ENCODE assay signal across 23 mouse cellular contexts in the genomic region with DNA sequence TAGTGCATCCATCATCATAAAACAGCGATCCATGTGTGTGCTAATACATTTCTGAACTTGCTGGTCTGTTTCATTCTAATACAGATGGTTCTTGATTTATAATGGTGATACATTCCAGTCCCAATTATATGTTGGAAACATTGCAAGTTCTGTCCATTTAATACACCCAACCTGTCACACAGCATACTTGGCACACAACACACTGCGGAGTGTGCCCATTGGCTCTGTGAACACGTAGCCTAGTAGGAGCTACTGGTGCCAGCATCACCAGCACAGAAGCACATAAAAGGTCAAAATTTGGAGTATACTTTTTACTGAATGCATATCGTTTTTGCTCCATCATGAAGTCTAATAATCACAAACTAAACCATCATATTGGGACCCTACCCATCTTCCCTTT. TPM values are rescaled to one million over a fixed set of nuclear protein-coding genes. Genes with fewer than 3 reads are reported as not detected.
DNase-seq lines count a peak whose midpoint lies in the region; TF ChIP-seq lines count a peak whose summit lies in the region.
"Had no signal": no experiment of that assay in that cellular context is flagged by ENCODE, and none has a peak within 500 bp of the region (broad histone marks: within the 10 kb centered on the region; RNA-seq: fewer than 3 reads in every experiment).

No protein-coding gene starts in this region.

- H3K36me3 ChIP-seq in hindbrain, embryonic 10.5 days, result no peaks in the 10 kb centered on the region
- H3K36me3 ChIP-seq: G1E had no signal

- no peak overlapping the region for H3K27ac ChIP-seq in hindbrain, embryonic 10.5 days

- H3K9me3 ChIP-seq in hindbrain, embryonic 10.5 days, result no peaks in the 10 kb centered on the region
- H3K9me3 ChIP-seq: G1E had no signal

- TF ChIP-seq POLR2A in brain, embryonic 14.5 days (IDR thresholded peaks at IDR 0.05; ENCODE audit: borderline replicate concordance, extremely low read depth, insufficient read depth, insufficient read length, poor library complexity, severe bottlenecking), result no peak

- no peak overlapping the region for H3K4me3 ChIP-seq in hindbrain, embryonic 10.5 days

- H3K27me3 ChIP-seq in hindbrain, embryonic 10.5 days (ENCODE audit: insufficient read depth, poor library complexity, severe bottlenecking), result no peaks in the 10 kb centered on the region
- H3K27me3 ChIP-seq: CH12.LX, Patski had no signal

- H3K4me1 ChIP-seq in hindbrain, embryonic 10.5 days (replicated peaks), result no peaks in the 10 kb centered on the region

- no peak for TF ChIP-seq CTCF in brain, embryonic 14.5 days (IDR thresholded peaks at IDR 0.05; ENCODE audit: borderline replicate concordance, extremely low read depth, insufficient read depth, insufficient read length)

- WGBS in hindbrain, embryonic 10.5 days, result 94% methylated on average over 4 of the region's 4 CpGs

- peak; percentile 34 to 57 for DNase-seq in cerebellum, postnatal 10 days
- no peak for DNase-seq in cerebellum, postnatal 4 days (ENCODE audit: low spot score in 2 of 2)
- DNase-seq in heart, adult 11 months, result peak; percentile 21
- no peak for DNase-seq in heart, adult 8-10 months (ENCODE audit: low spot score)
- DNase-seq in brain, embryonic 14.5 days (ENCODE audit: low read depth), result peak; percentile 30
- DNase-seq in hindbrain, embryonic 10.5 days (ENCODE audit: low spot score), result no peak
- DNase-seq: adrenal gland, adult 2 months; adrenal gland, adult 8-10 months; adrenal gland, postnatal 10 days; adrenal gland, postnatal 14 days; adrenal gland, postnatal 25 days; adrenal gland, postnatal 36 days; B cell, adult 2 months; cerebellum, adult 11 months; cerebellum, adult 11-12 months; cerebellum, adult 18-20 months; cerebellum, adult 2 months had no signal

RNA-seq across cellular contexts. Expression of gene Trim45, which starts 44.9 kb away (rescaled TPM):
- total RNA-seq in heart, adult 8-10 months (2022), result 10 to 100 TPM; 10.1 to 13.1 (median 10.8) TPM
- 13.0 and 13.1 TPM in 2 replicates for polyA plus RNA-seq in brain, embryonic 14.5 days (2012; rRNA removed)
- 5.0 and 7.9 TPM in 2 replicates for polyA plus RNA-seq in hindbrain, embryonic 10.5 days (2016; fragmentation: Nextera tagmentation; extraction: Ambion mirVana)

RNA-seq across cellular contexts. Expression of gene Vtcn1, which starts 51.8 kb away (rescaled TPM):
- under 1 TPM; 0.22 to 0.75 (median 0.38) TPM for total RNA-seq in heart, adult 8-10 months (2022)
- 0.05 TPM in 1 of 2 replicates, not detected in the other for polyA plus RNA-seq in brain, embryonic 14.5 days (2012; rRNA removed)
- polyA plus RNA-seq in hindbrain, embryonic 10.5 days (2016; fragmentation: Nextera tagmentation; extraction: Ambion mirVana), result 0.10 and 0.13 TPM in 2 replicates
- total RNA-seq: adrenal gland, postnatal 25 days; MEL had no signal
- polyA plus RNA-seq: activated CD4-positive, CD25-positive, alpha-beta regulatory T cell, adult 4 months; adrenal gland, adult 2 months; CD4-positive, CD25-positive, alpha-beta regulatory T cell, adult 4 months; G1E had no signal

Comparison
In these comparisons a context has a peak if more than half of its experiments do, and no peak if none do; other contexts are left out.
1. DNase-seq: peak in cerebellum, postnatal 10 days (2 of 2), heart, adult 11 months (single experiment) and brain, embryonic 14.5 days (single experiment); none in cerebellum, postnatal 4 days (0 of 2), heart, adult 8-10 months (single experiment) and hindbrain, embryonic 10.5 days (single experiment).